Mouse (Mus musculus): ENCODE data around the gene Akap2.

DNA sequence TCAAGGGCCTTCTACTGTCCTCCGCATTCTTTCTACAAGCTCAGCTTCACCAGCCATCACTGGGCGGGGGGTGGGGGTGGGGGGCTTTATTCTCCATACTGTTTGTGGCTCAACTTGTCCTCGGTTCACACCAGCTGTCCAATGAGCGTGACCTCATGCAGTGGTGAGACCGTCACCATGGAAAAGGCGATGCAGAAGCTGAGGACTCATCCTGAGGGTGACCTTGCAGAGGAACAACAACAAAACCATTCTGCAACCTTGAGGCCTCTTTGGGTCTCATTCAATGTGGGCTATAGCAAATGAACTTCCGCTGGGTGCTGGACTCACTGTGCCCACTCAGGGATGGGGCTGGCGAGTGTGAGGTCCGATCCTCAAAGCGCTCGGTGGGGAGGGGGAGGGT, 34.1 kb downstream of the Akap2 start:
- TF ChIP-seq GATA1 (IDR thresholded peaks at IDR 0.05; ENCODE audit: borderline replicate concordance, low read length) = no peak
- no peak for TF ChIP-seq FLI1 (IDR thresholded peaks at IDR 0.05; ENCODE audit: low read length)
